In genomic region chr14:19987358-19987834, GRCm38 (mm10) we compare ENCODE assay signal across 8 mouse cellular contexts. TPM values are rescaled to one million over a fixed set of nuclear protein-coding genes. Genes with fewer than 3 reads are reported as not detected.
DNase-seq lines count a peak whose midpoint lies in the region; ATAC-seq and TF ChIP-seq lines count a peak whose summit lies in the region.

No protein-coding gene starts in this region.

- H3K27ac ChIP-seq in spleen, adult 2 months (ENCODE audit: insufficient read depth, low read length): peak overlapping the region; percentile 92
- H3K27ac ChIP-seq in limb, embryonic 12.5 days: peak overlapping the region; percentile 99
- peak overlapping the region; percentile 90 for H3K27ac ChIP-seq in stomach, embryonic 16.5 days (ENCODE audit: low read length)

- ATAC-seq in frontal cortex, adult (ENCODE audit: low TSS enrichment): 0 out of 2 replicates have a peak, but pooled peaks have one; percentile 1
- ATAC-seq in limb, embryonic 12.5 days (ENCODE audit: insufficient number of reproducible peaks, insufficient read depth, low FRiP score, low TSS enrichment, low read depth): no peak
- ATAC-seq in stomach, embryonic 16.5 days (ENCODE audit: insufficient read depth, low FRiP score): no peak

- TF ChIP-seq POLR2A in spleen, adult 2 months (IDR thresholded peaks at IDR 0.05; ENCODE audit: low read depth, low read length): no peak

- no peaks in the 10 kb centered on the region for H3K9me3 ChIP-seq in limb, embryonic 12.5 days
- H3K9me3 ChIP-seq in stomach, embryonic 16.5 days (replicated peaks; ENCODE audit: control insufficient read depth, low read length): no peaks in the 10 kb centered on the region

- H3K9ac ChIP-seq in limb, embryonic 12.5 days (replicated peaks): peak overlapping the region; percentile 63; the same call in 1 of the 2 replicates
- no peak overlapping the region; the same call in 1 of the 2 replicates for H3K9ac ChIP-seq in stomach, embryonic 16.5 days (ENCODE audit: low read length)

- H3K4me1 ChIP-seq in spleen, adult 2 months (ENCODE audit: control insufficient read depth, insufficient read depth, insufficient read length): peaks cover 13% of the 10 kb centered on the region
- H3K4me1 ChIP-seq in limb, embryonic 12.5 days (replicated peaks): peaks cover 26% of the 10 kb centered on the region
- H3K4me1 ChIP-seq in stomach, embryonic 16.5 days (ENCODE audit: control insufficient read depth, insufficient read depth, low read length): peaks cover 17% of the 10 kb centered on the region

- H3K4me3 ChIP-seq in spleen, adult 2 months (ENCODE audit: extremely low read depth, insufficient read depth, insufficient read length): no peak overlapping the region
- H3K4me3 ChIP-seq in limb, embryonic 12.5 days (replicated peaks): peak overlapping the region; percentile 26
- H3K4me3 ChIP-seq in stomach, embryonic 16.5 days (replicated peaks; ENCODE audit: low read length): peak overlapping the region; percentile 20

- TF ChIP-seq CTCF in spleen, adult 2 months (IDR thresholded peaks at IDR 0.05; ENCODE audit: extremely low read depth, insufficient read depth, insufficient read length, insufficient replicate concordance): no peak

- no peaks in the 10 kb centered on the region for H3K36me3 ChIP-seq in spleen, adult 2 months (ENCODE audit: control insufficient read depth, insufficient read depth, low read length)
- no peaks in the 10 kb centered on the region for H3K36me3 ChIP-seq in limb, embryonic 12.5 days
- no peaks in the 10 kb centered on the region for H3K36me3 ChIP-seq in stomach, embryonic 16.5 days (ENCODE audit: control insufficient read depth, insufficient read depth, low read length)

- WGBS in spleen, adult 2 months: 36% methylated on average over 8 of the region's 8 CpGs
- WGBS in limb, embryonic 12.5 days: 8% methylated on average over 8 of the region's 8 CpGs
- WGBS in stomach, embryonic 16.5 days: 10% methylated on average over 8 of the region's 8 CpGs

- H3K27me3 ChIP-seq in spleen, adult 2 months (ENCODE audit: control insufficient read depth, insufficient read depth, low read length): no peaks in the 10 kb centered on the region
- no peaks in the 10 kb centered on the region for H3K27me3 ChIP-seq in limb, embryonic 12.5 days
- H3K27me3 ChIP-seq in stomach, embryonic 16.5 days (ENCODE audit: control insufficient read depth, insufficient read depth, low read length): no peaks in the 10 kb centered on the region

- no peak for DNase-seq in frontal cortex, postnatal 36 days (ENCODE audit: low spot score in 2 of 2)
- no peak for DNase-seq in spleen, adult 2 months (ENCODE audit: low read depth in 1 of 2, low spot score in 2 of 2)
- DNase-seq in spleen, postnatal 14 days (ENCODE audit: low spot score in 2 of 2): no peak
- no peak for DNase-seq in Muller cell, postnatal 12 days (ENCODE audit: inconsistent ontology term)
- DNase-seq in yolk sac, embryonic 10.5 days (ENCODE audit: low spot score): no peak

- H3K4me2 ChIP-seq in limb, embryonic 12.5 days: peak overlapping the region; percentile 61
- peak overlapping the region; percentile 49 for H3K4me2 ChIP-seq in stomach, embryonic 16.5 days (ENCODE audit: low read depth, low read length)

RNA-seq across cellular contexts. Expression of gene Gng2, which starts 10.0 kb away (rescaled TPM):
- 25.1 and 34.7 TPM in 2 replicates for polyA plus RNA-seq in spleen, adult 2 months (2012; rRNA removed)
- polyA plus RNA-seq in limb, embryonic 12.5 days (2016; fragmentation: Nextera tagmentation; extraction: Ambion mirVana): 55.0 and 60.9 TPM in 2 replicates
- 43.3 and 43.6 TPM in 2 replicates for polyA plus RNA-seq in stomach, embryonic 16.5 days (2015; fragmentation: Nextera tagmentation; extraction: Ambion mirVana)
